In genomic region chr19:43570831-43571790, GRCm38 (mm10) we compare ENCODE assay signal across 8 mouse cellular contexts. TPM values are rescaled to one million over a fixed set of nuclear protein-coding genes. Genes with fewer than 3 reads are reported as not detected.
DNase-seq lines count a peak whose midpoint lies in the region; ATAC-seq and TF ChIP-seq lines count a peak whose summit lies in the region.

No protein-coding gene starts in this region.

- H3K27ac ChIP-seq in bone marrow macrophage, adult 2 months (ENCODE audit: insufficient read depth, low read depth, low read length) = no peak overlapping the region
- no peak overlapping the region for H3K27ac ChIP-seq in embryonic facial prominence, embryonic 15.5 days (replicated peaks)
- H3K27ac ChIP-seq in heart, embryonic 10.5 days = no peak overlapping the region
- H3K27ac ChIP-seq in kidney, embryonic 14.5 days (ENCODE audit: low read depth, low read length) = no peak overlapping the region
- H3K27ac ChIP-seq in limb, embryonic 15.5 days = no peak overlapping the region
- no peak overlapping the region for H3K27ac ChIP-seq in midbrain, postnatal 0 days (ENCODE audit: low read depth, low read length)

- H3K9me3 ChIP-seq in embryonic facial prominence, embryonic 15.5 days (replicated peaks) = no peaks in the 10 kb centered on the region
- H3K9me3 ChIP-seq in heart, embryonic 10.5 days = no peaks in the 10 kb centered on the region
- H3K9me3 ChIP-seq in kidney, embryonic 14.5 days (ENCODE audit: control insufficient read depth, low read length) = no peaks in the 10 kb centered on the region
- no peaks in the 10 kb centered on the region for H3K9me3 ChIP-seq in limb, embryonic 15.5 days
- H3K9me3 ChIP-seq in midbrain, postnatal 0 days (ENCODE audit: low read length) = no peaks in the 10 kb centered on the region

- no peaks in the 10 kb centered on the region for H3K36me3 ChIP-seq in C2C12 (ENCODE audit: control insufficient read depth, insufficient read depth)
- H3K36me3 ChIP-seq in embryonic facial prominence, embryonic 15.5 days = no peaks in the 10 kb centered on the region
- no peaks in the 10 kb centered on the region for H3K36me3 ChIP-seq in heart, embryonic 10.5 days
- no peaks in the 10 kb centered on the region for H3K36me3 ChIP-seq in kidney, embryonic 14.5 days (ENCODE audit: control insufficient read depth, insufficient read depth, low read length)
- no peaks in the 10 kb centered on the region for H3K36me3 ChIP-seq in limb, embryonic 15.5 days
- no peaks in the 10 kb centered on the region for H3K36me3 ChIP-seq in midbrain, postnatal 0 days (ENCODE audit: insufficient read depth, low read length)

- TF ChIP-seq POLR2A in bone marrow macrophage, adult 2 months (IDR thresholded peaks at IDR 0.05; ENCODE audit: borderline replicate concordance, low read depth, low read length) = no peak

- H3K79me3 ChIP-seq in C2C12 (ENCODE audit: low read depth) = no peaks in the 10 kb centered on the region

- no peaks in the 10 kb centered on the region for H3K79me2 ChIP-seq in C2C12 (ENCODE audit: control insufficient read depth, insufficient read depth)

- H3K4me2 ChIP-seq in embryonic facial prominence, embryonic 15.5 days (replicated peaks) = peak overlapping the region; percentile 76
- peak overlapping the region; percentile 54 for H3K4me2 ChIP-seq in kidney, embryonic 14.5 days (replicated peaks; ENCODE audit: low read depth, low read length)
- H3K4me2 ChIP-seq in limb, embryonic 15.5 days = peak overlapping the region; percentile 83
- peak overlapping the region; percentile 59 for H3K4me2 ChIP-seq in midbrain, postnatal 0 days (ENCODE audit: low read depth, low read length, poor library complexity, severe bottlenecking)

- peak overlapping the region; percentile 28; the same call in 1 of the 2 replicates for H3K9ac ChIP-seq in embryonic facial prominence, embryonic 15.5 days
- H3K9ac ChIP-seq in kidney, embryonic 14.5 days (ENCODE audit: low read depth, low read length) = no peak overlapping the region
- H3K9ac ChIP-seq in limb, embryonic 15.5 days = no peak overlapping the region
- 0 out of 2 replicates have a peak overlapping the region, but pooled peaks have one; percentile 40 for H3K9ac ChIP-seq in midbrain, postnatal 0 days (replicated peaks; ENCODE audit: low read length, poor library complexity, severe bottlenecking)

- peak; percentile 84 for TF ChIP-seq CTCF in C2C12 (IDR thresholded peaks at IDR 0.05; ENCODE audit: control insufficient read depth, insufficient read depth, insufficient read length)
- peak; percentile 61 for TF ChIP-seq CTCF in bone marrow macrophage, adult 2 months (IDR thresholded peaks at IDR 0.05; ENCODE audit: low read depth, low read length)
- TF ChIP-seq CTCF in midbrain, postnatal 0 days (IDR thresholded peaks at IDR 0.05) = peak; percentile 87

- H3K27me3 ChIP-seq in C2C12 (ENCODE audit: control insufficient read depth, insufficient read depth, insufficient read length) = no peaks in the 10 kb centered on the region
- H3K27me3 ChIP-seq in embryonic facial prominence, embryonic 15.5 days = peaks cover 73% of the 10 kb centered on the region
- H3K27me3 ChIP-seq in heart, embryonic 10.5 days (ENCODE audit: insufficient read depth, poor library complexity, severe bottlenecking) = peaks cover 70% of the 10 kb centered on the region
- peaks cover 57% of the 10 kb centered on the region for H3K27me3 ChIP-seq in kidney, embryonic 14.5 days (ENCODE audit: control insufficient read depth, insufficient read depth, low read length)
- peaks cover 59% of the 10 kb centered on the region for H3K27me3 ChIP-seq in limb, embryonic 15.5 days
- H3K27me3 ChIP-seq in midbrain, postnatal 0 days (ENCODE audit: insufficient read depth, low read length) = peaks cover 22% of the 10 kb centered on the region

- 0 out of 2 replicates have a peak, but pooled peaks cover 2% of the 10 kb centered on the region for H3K4me1 ChIP-seq in bone marrow macrophage, adult 2 months (ENCODE audit: control insufficient read depth, insufficient read depth, low read length)
- H3K4me1 ChIP-seq in embryonic facial prominence, embryonic 15.5 days = 0 out of 2 replicates have a peak, but pooled peaks cover 4% of the 10 kb centered on the region
- H3K4me1 ChIP-seq in heart, embryonic 10.5 days = peaks cover 9% of the 10 kb centered on the region; the same call in 1 of the 2 replicates
- H3K4me1 ChIP-seq in kidney, embryonic 14.5 days (ENCODE audit: control insufficient read depth, insufficient read depth, low read length) = no peaks in the 10 kb centered on the region
- H3K4me1 ChIP-seq in limb, embryonic 15.5 days = peaks cover 10% of the 10 kb centered on the region
- H3K4me1 ChIP-seq in midbrain, postnatal 0 days (ENCODE audit: insufficient read depth, low read length) = no peaks in the 10 kb centered on the region

- H3K4me3 ChIP-seq in C2C12 (ENCODE audit: insufficient read depth, poor library complexity, severe bottlenecking) = peak overlapping the region; percentile 28
- peak overlapping the region; percentile 57 for H3K4me3 ChIP-seq in bone marrow macrophage, adult 2 months (ENCODE audit: insufficient read depth, low read length)
- H3K4me3 ChIP-seq in embryonic facial prominence, embryonic 15.5 days (replicated peaks) = peak overlapping the region; percentile 43
- H3K4me3 ChIP-seq in heart, embryonic 10.5 days = peak overlapping the region; percentile 56
- peak overlapping the region; percentile 36 for H3K4me3 ChIP-seq in kidney, embryonic 14.5 days (ENCODE audit: low read length)
- H3K4me3 ChIP-seq in limb, embryonic 15.5 days = peak overlapping the region; percentile 41
- peak overlapping the region; percentile 39 for H3K4me3 ChIP-seq in midbrain, postnatal 0 days (ENCODE audit: low read depth, low read length)

- DNase-seq in heart, embryonic 10.5 days (ENCODE audit: low spot score) = peak; percentile 79
- peak; percentile 91 for DNase-seq in midbrain, postnatal 0 days (ENCODE audit: low spot score)
- peak; percentile 43 to 68 for DNase-seq in spleen, postnatal 10 days (ENCODE audit: low spot score in 2 of 2)

- 14% methylated on average over 32 of the region's 32 CpGs for WGBS in embryonic facial prominence, embryonic 15.5 days
- WGBS in heart, embryonic 10.5 days = 17% methylated on average over 32 of the region's 32 CpGs
- WGBS in kidney, embryonic 14.5 days = 14% methylated on average over 32 of the region's 32 CpGs
- 14% methylated on average over 32 of the region's 32 CpGs for WGBS in limb, embryonic 15.5 days
- WGBS in midbrain, postnatal 0 days = 14% methylated on average over 32 of the region's 32 CpGs

- peak overlapping the region; percentile 9 for H3ac ChIP-seq in C2C12 (ENCODE audit: control insufficient read depth, insufficient read length, low read depth)

- 0 out of 2 replicates have a peak, but pooled peaks have one; percentile 43 for ATAC-seq in embryonic facial prominence, embryonic 15.5 days (ENCODE audit: insufficient number of reproducible peaks, low FRiP score, low TSS enrichment, low read depth)
- ATAC-seq in kidney, embryonic 14.5 days (ENCODE audit: low FRiP score, low TSS enrichment) = peak; percentile 64; the same call in 1 of the 2 replicates
- no peak for ATAC-seq in limb, embryonic 15.5 days (ENCODE audit: insufficient number of reproducible peaks, low FRiP score, low TSS enrichment, low read depth)
- ATAC-seq in midbrain, postnatal 0 days (ENCODE audit: low FRiP score) = 0 out of 2 replicates have a peak, but pooled peaks have one; percentile 58

TF ChIP-seq in C2C12, 6 proteins besides CTCF, POLR2A, EP300 and RAD21:
- TF ChIP-seq MYOG (IDR thresholded peaks at IDR 0.05; ENCODE audit: control insufficient read depth, extremely low read depth, insufficient read length) (no peak), MAX (IDR thresholded peaks at IDR 0.05) (no peak), FOSL1 (IDR thresholded peaks at IDR 0.05; ENCODE audit: insufficient read depth, low read length, poor library complexity, severe bottlenecking) (no peak), USF1 (IDR thresholded peaks at IDR 0.05; ENCODE audit: low read depth) (no peak), MYOD1 (IDR thresholded peaks at IDR 0.05; ENCODE audit: control insufficient read depth, insufficient read length, low read depth) (no peak), CEBPB (IDR thresholded peaks at IDR 0.05; ENCODE audit: low read depth) (no peak)

RNA-seq across cellular contexts. Expression of gene Nkx2-3, which starts 41.0 kb away (rescaled TPM):
- polyA plus RNA-seq in C2C12 (2012; fragmentation: generic; extraction: Trizol) = 0.02 TPM
- not detected in 2 replicates for polyA plus RNA-seq in bone marrow macrophage, adult 2 months (2012; ENCODE audit: insufficient read depth, insufficient read length, missing spikeins)
- polyA plus RNA-seq in embryonic facial prominence, embryonic 15.5 days (2015; fragmentation: Nextera tagmentation; extraction: Ambion mirVana) = 2.7 and 3.4 TPM in 2 replicates
- 0.55 and 2.4 TPM in 2 replicates for polyA plus RNA-seq in heart, embryonic 10.5 days (2016; fragmentation: Nextera tagmentation; extraction: Ambion mirVana)
- 0.14 TPM in 1 of 2 replicates, not detected in the other for polyA plus RNA-seq in kidney, embryonic 14.5 days (2014; fragmentation: Nextera tagmentation; extraction: Ambion mirVana)
- not detected in 2 replicates for polyA plus RNA-seq in limb, embryonic 15.5 days (2015; fragmentation: Nextera tagmentation; extraction: Ambion mirVana)
- total RNA-seq in midbrain, postnatal 0 days (2014; rRNA removed) = 0.05 TPM in 1 of 2 replicates, not detected in the other
- 0.12 TPM in 1 of 2 replicates, not detected in the other for polyA plus RNA-seq in midbrain, postnatal 0 days (2015; fragmentation: Nextera tagmentation; extraction: Ambion mirVana)

RNA-seq across cellular contexts. Expression of gene Got1, which starts 46.7 kb away (rescaled TPM):
- polyA plus RNA-seq in C2C12 (2012; fragmentation: generic; extraction: Trizol) = 69.8 TPM
- polyA plus RNA-seq in bone marrow macrophage, adult 2 months (2012; ENCODE audit: insufficient read depth, insufficient read length, missing spikeins) = 49.3 and 53.5 TPM in 2 replicates
- 31.2 and 31.9 TPM in 2 replicates for polyA plus RNA-seq in embryonic facial prominence, embryonic 15.5 days (2015; fragmentation: Nextera tagmentation; extraction: Ambion mirVana)
- 119 and 176 TPM in 2 replicates for polyA plus RNA-seq in heart, embryonic 10.5 days (2016; fragmentation: Nextera tagmentation; extraction: Ambion mirVana)
- 38.0 and 43.4 TPM in 2 replicates for polyA plus RNA-seq in kidney, embryonic 14.5 days (2014; fragmentation: Nextera tagmentation; extraction: Ambion mirVana)
- polyA plus RNA-seq in limb, embryonic 15.5 days (2015; fragmentation: Nextera tagmentation; extraction: Ambion mirVana) = 22.7 and 30.6 TPM in 2 replicates
- total RNA-seq in midbrain, postnatal 0 days (2014; rRNA removed) = 89.8 and 103 TPM in 2 replicates
- polyA plus RNA-seq in midbrain, postnatal 0 days (2015; fragmentation: Nextera tagmentation; extraction: Ambion mirVana) = 121 and 129 TPM in 2 replicates

Comparison
In these comparisons a context has a peak if more than half of its experiments do, and no peak if none do; other contexts are left out.
1. H3K9ac ChIP-seq: peak in embryonic facial prominence, embryonic 15.5 days (single experiment) and midbrain, postnatal 0 days (single experiment); none in kidney, embryonic 14.5 days (single experiment) and limb, embryonic 15.5 days (single experiment).
2. Peak in every context shown above with its lines, with median percentiles within 50 percentile points of each other: H3K4me3 ChIP-seq, CTCF ChIP-seq, H3K4me2 ChIP-seq and DNase-seq.